Mouse (Mus musculus) bone marrow macrophage, adult 2 months (primary cell): Measurements from ENCODE around the gene Myrf.

ENCODE experiments used
- CTCF ChIP-seq: IDR thresholded peaks from 2 replicates; pipeline ENCODE4 v1.5.1; 2012; ENCODE audit warnings: low read depth, mild to moderate bottlenecking, low read length, moderate library complexity
- POLR2A ChIP-seq: IDR thresholded peaks from 2 replicates; pipeline ENCODE4 v1.6.1; 2012; ENCODE audit warnings: mild to moderate bottlenecking, low read depth, low read length, borderline replicate concordance

- TF ChIP-seq POLR2A: no peak
- no peak for TF ChIP-seq CTCF
These were observed 2.1 kb downstream of the Myrf start for GRCm38 (mm10) chr19:10238477-10238876.
